Mouse (Mus musculus) heart, postnatal 4 days (tissue): ENCODE measurements around the gene Lifr. TPM values are rescaled to one million over a fixed set of nuclear protein-coding genes. Genes with fewer than 3 reads are reported as not detected.

Experiments used
- DNase-seq: peaks from one replicate; pipeline ENCODE4 v3.0.0; 2021
- total RNA-seq, 2 experiments: library from RNA; stranded (reverse); gene quantifications; 2 replicates each; pipeline ENCODE4 v1.2.3; 2021

Gene Lifr
- total RNA-seq, 2 experiments from 2014 or later: 41.2 to 42.6 TPM

DNA sequence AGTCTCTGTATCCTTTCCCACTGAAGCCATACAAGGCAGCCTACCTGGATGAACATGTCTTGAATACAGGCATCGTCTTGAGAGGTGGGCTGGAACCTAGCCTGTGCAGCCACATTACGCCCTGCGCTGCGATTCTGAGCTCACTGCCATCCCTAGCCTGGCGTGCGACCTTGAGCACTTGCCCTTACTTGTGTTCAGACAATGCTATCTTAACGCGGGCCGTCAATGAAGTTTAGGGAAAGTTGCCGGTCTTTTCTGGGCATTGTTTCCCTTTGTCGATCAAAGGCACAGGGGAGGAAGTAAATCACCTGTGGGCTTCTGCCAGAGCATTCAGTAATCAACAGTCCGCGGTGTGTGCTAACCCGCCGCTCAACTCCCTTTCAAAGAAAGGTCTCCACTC lies 8.6 kb upstream of the Lifr start:
- DNase-seq: no peak

GRCm38 (mm10) chr15:7082901-7083300 lies 7.5 kb upstream of the Lifr start:
- no peak for DNase-seq

- DNase-seq: no peak
These were observed 5.5 kb upstream of the Lifr start for GRCm38 (mm10) chr15:7084780-7085497.

- no peak for DNase-seq
These were observed 1.7 kb upstream of the Lifr start for GRCm38 (mm10) chr15:7088691-7089090.

GRCm38 (mm10) chr15:7092321-7092720 lies 1.9 kb downstream of the Lifr start:
- DNase-seq: no peak

- DNase-seq: no peak
These were observed 9.0 kb downstream of the Lifr start for GRCm38 (mm10) chr15:7099406-7099805.

- DNase-seq: no peak
These were observed 9.8 kb downstream of the Lifr start for GRCm38 (mm10) chr15:7100226-7100625.

DNA sequence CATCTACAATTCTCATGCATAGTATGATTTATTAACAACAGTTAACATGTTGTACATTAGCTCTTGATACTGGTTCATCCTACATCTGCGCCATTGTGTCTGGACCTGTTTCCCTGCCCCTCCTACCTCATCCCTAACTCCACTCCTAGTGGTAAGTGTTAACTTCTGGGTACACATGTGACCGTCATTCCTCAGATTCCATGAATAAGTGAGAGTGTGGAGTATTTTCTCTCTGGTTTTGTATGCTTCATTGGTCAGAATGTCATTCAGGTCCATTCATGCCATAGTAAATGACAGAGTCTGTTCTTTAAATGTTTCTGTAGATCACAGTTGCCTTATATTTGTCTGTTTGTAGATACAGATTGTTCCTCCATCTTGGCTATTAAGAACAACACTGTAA lies 12.6 kb downstream of the Lifr start:
- DNase-seq: no peak

DNA sequence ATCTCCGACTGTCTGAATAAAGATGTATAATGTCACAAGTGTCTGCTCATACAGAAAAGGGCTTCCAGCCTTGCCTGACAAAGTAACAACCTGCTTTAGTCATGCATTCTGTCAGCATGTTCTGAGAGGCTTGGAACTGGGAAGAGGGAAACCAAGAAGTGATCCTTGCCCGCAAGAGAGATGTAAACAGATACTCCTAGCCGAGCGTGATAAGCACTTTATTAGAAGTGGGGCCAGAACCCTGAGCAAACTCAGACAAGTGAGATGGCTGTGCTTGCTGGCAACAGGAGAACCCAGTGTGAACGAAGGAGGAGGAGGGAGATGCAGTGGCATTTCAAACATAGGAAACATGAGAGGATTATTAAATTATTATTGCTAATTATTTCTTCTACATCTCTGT lies 14.8 kb downstream of the Lifr start:
- DNase-seq: no peak

DNA sequence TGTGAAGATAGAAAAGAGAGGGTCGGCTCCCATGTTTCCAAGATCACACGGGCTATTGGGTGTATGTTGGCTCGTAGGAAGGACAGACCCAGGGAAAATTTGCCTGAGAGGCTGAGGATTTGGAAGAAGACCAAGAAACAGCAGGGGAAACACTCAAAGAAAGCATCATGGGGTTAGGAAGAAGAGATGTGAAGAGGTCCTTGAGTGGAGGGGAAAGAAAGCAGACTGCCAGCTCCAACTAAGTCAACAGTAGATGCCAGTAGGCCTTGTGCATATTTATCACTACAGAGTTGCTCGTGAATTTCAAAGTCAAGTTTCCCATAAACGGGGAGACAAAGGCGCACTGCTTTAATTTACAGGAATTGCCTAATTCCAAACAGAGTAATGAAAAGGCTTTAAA lies 17.7 kb downstream of the Lifr start:
- no peak for DNase-seq

GRCm38 (mm10) chr15:7112227-7112907 lies 22.0 kb downstream of the Lifr start:
- DNase-seq: no peak

DNA sequence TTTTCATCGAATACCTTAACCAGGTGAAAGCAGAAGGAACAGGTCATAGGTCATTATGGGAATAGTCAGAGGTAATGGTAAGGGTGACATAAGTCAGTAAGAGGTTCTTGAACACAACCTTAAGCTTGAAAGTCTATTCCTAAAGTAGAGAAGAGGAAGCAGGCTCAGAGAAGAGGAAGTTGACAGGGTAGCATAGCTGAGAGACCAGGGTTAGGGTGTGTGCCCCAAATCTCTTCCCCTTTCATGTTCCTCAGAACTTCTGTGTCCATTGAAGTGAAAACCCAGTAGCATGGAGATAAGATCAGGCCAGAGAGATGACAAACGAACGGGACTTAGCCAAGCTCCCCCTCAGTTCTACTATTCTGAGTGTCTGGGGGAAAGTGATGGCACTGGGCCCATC lies 23.5 kb downstream of the Lifr start:
- no peak for DNase-seq

DNA sequence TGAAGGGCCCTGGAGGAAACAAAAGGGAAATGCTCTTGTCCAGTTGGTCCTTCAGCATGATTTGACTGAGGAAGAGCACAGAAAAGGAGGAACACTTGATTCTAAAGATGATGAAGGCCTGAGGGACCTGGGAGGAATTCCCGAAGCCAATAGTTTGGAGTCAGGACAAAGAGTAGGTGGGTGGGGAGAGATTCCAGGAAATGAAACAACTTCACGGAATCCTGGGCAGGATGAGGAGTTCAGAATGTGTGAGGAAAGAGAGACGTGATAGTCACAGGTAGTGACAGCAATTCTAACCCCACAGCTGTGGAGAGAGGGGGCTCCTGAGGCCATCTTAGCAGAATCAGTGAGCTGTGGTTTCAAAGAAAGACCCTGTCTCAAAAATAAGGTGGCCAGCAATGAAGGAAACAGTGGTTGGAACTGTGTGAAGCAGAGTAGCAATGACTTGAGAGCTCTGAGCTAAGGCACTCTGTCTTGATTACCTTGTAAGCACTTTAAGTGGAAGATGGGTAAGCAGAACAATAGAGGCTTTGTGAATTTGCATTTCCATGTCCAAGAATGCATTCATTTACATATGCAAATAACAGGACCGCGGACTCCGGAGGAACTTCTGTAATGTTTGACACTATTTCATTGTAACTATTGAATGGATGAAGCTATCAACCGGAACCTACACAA lies 25.1 kb downstream of the Lifr start:
- no peak for DNase-seq

GRCm38 (mm10) chr15:7116216-7116615 lies 25.8 kb downstream of the Lifr start:
- no peak for DNase-seq

DNA sequence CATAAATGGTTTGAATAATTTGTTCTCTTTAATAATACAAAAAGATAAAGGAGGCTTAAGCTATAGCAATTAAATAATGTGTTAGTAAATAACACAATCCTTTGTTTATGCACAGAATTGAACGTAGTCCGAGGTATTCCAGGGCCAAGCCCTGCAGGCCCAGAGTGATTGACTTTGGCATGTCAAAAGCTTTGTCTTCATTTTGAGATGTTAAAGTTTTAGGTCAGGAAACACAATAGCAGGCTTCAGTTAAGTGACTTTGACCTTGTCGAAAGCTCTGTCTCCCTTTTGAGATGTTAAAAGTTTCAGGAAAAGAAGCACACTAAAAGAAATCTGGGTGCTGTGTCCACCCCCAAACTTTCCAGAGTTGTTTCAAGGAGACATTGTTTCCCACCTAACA lies 26.3 kb downstream of the Lifr start:
- no peak for DNase-seq

- no peak for DNase-seq
These were observed 27.5 kb downstream of the Lifr start for GRCm38 (mm10) chr15:7117944-7118343.

DNA sequence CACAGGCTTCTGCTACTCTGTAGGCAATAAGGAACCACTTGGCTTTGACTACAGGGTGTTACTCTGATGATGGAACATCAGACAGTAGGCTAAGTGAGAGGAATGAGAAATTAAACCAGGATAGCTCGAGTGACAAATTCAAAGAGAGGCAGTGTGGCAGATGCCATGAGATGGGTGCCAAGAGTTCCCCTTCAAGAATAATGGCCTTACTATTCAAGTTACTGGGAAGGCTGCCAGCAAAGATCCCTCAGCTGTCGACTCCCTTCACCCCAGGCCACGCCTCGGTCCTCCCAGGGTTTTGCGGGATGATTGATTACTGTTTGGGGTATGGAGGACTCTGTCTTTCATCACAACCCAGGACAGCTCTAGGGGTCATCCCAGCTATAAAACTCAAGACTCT lies 28.4 kb downstream of the Lifr start:
- no peak for DNase-seq

GRCm38 (mm10) chr15:7119930-7120512 lies 29.6 kb downstream of the Lifr start:
- no peak for DNase-seq

- no peak for DNase-seq
These were observed 33.5 kb downstream of the Lifr start for GRCm38 (mm10) chr15:7123781-7124450.

DNA sequence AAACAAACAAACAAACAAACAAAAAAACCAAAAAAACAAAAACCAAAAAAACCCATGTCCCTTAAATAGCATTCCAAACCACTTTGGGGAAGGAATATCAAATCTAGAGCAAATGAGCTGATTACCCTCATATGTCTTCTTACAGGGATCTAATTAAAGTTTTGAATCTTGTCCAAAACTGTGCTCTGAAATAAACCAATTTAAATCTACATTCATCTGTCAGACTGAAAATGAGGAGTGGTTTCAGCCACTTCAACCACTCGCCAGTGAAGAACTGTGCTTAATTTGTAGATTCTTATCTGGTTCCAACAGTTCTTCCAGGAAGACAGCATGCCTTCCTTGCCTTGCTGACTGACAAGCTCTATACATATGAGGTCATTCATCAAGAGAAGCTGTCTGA lies 35.8 kb downstream of the Lifr start:
- no peak for DNase-seq

GRCm38 (mm10) chr15:7128627-7129126 lies 38.3 kb downstream of the Lifr start:
- DNase-seq: peak; percentile 46

DNA sequence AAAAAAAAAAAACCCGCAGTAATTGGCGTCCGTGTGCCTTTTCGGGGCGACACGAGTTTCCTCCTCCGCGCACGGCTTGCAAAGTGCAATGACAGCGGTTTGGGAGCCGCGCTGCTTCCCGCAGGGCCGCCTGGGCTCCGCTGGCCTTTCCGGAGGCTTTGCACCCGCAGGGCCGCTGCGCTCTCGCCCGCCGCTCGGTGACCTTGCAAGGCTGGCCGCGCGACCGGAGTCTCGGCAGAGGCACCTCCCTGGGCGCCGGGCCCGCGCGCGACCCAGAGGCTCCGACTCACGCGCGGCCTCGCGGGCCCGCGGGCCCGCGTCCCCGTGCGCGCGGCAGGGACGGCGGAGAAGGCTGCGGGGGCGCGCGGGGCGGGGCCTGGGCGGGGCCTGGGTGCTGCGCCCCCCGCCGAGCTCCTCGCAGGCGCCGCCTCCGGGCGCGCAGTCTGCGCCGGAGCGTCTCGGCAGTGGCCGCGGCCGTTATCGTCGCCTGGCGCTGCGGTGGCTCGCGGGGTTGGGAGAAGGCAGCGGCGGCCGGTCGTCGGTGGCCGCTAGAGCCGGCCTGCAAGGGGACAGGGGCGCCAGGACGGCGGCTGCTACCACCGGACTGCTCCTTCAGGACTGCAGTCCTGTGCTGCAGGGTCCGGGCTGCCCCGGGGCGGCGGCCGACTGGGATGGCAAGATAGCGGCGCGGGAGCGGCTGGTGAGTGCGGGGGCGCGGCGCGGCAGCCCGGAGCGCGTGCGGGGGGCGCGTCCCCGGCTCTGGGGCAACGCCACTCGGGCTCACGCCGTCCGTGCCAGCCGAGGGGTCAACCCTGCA lies 38.9 kb downstream of the Lifr start:
- DNase-seq: peak; percentile 93
